19 mouse cellular contexts compared by ENCODE assay signal in genomic region chr2:94163207-94163606, GRCm38 (mm10). TPM values are rescaled to one million over a fixed set of nuclear protein-coding genes. Genes with fewer than 3 reads are reported as not detected.
A peak's percentile ranks its signal among the peaks of the same experiment; 100 is the strongest.
DNase-seq lines count a peak whose midpoint lies in the region.
"Had no signal": no experiment of that assay in that cellular context is flagged by ENCODE, and none has a peak within 500 bp of the region (broad histone marks: within the 10 kb centered on the region; RNA-seq: fewer than 3 reads in every experiment).

No protein-coding gene starts in this region.

- H3K27ac ChIP-seq in brown adipose tissue, adult 24 weeks (replicated peaks; ENCODE audit: low read depth, low read length): peak overlapping the region; percentile 80

- peak; percentile 70 for DNase-seq in adipocyte (ENCODE audit: low spot score)
- DNase-seq in fat pad, adult 2 months (ENCODE audit: extremely low read depth, low read depth, low spot score): peak; percentile 85
- DNase-seq in gonadal fat pad, adult 2 months (ENCODE audit: low read depth): peak; percentile 92
- no peak for DNase-seq in heart, postnatal 36 days
- no peak for DNase-seq in adrenal gland, postnatal 36 days
- no peak for DNase-seq in ovary, adult 18-20 months (ENCODE audit: low spot score)
- no peak for DNase-seq in thymus, postnatal 25 days
- DNase-seq: adrenal gland, adult 2 months; adrenal gland, adult 8-10 months; adrenal gland, postnatal 10 days; adrenal gland, postnatal 14 days; adrenal gland, postnatal 25 days; B cell, adult 2 months; cerebellum, adult 11 months; cerebellum, adult 11-12 months; cerebellum, adult 18-20 months; cerebellum, adult 2 months; cerebellum, adult 8-10 months had no signal

- H3K4me3 ChIP-seq in brown adipose tissue, adult 24 weeks (ENCODE audit: insufficient read depth, low read depth, low read length): no peak overlapping the region

- intact Hi-C loops in heart, postnatal 36 days (cut with DNase I): no loop called here

- peaks cover 5% of the 10 kb centered on the region; the same call in 1 of the 2 replicates for H3K4me1 ChIP-seq in brown adipose tissue, adult 24 weeks (ENCODE audit: control insufficient read depth, insufficient read depth, insufficient read length, low read length)

RNA-seq across cellular contexts. Expression of gene Hsd17b12, which starts 5.4 kb away (rescaled TPM):
- 393 and 417 TPM in 2 replicates for polyA plus RNA-seq in brown adipose tissue, adult 24 weeks (2012; ENCODE audit: insufficient read depth, insufficient read length, missing spikeins)
- 48.3 and 65.4 TPM in 2 replicates for polyA plus RNA-seq in gonadal fat pad, adult 2 months (2012; rRNA removed)
- 10 to 100 TPM; 18.4 to 19.2 TPM for total RNA-seq in heart, postnatal 36 days (2021)
- 100 to 1,000 TPM; 193 to 206 TPM for total RNA-seq in adrenal gland, postnatal 36 days (2021)

Comparison
In these comparisons a context has a peak if more than half of its experiments do, and no peak if none do; other contexts are left out.
1. DNase-seq: peak in adipocyte (single experiment), fat pad, adult 2 months (single experiment) and gonadal fat pad, adult 2 months (single experiment); none in heart, postnatal 36 days (0 of 2), adrenal gland, postnatal 36 days (0 of 2), ovary, adult 18-20 months (single experiment) and thymus, postnatal 25 days (single experiment).
2. RNA of gene Hsd17b12, which starts 5.4 kb away (total RNA-seq): 193 to 206 TPM in adrenal gland, postnatal 36 days; 18.4 to 19.2 TPM in heart, postnatal 36 days; every median in the first group is over 4 times any median in the second.